ENCODE assay signal across 28 mouse cellular contexts in the genomic region with DNA sequence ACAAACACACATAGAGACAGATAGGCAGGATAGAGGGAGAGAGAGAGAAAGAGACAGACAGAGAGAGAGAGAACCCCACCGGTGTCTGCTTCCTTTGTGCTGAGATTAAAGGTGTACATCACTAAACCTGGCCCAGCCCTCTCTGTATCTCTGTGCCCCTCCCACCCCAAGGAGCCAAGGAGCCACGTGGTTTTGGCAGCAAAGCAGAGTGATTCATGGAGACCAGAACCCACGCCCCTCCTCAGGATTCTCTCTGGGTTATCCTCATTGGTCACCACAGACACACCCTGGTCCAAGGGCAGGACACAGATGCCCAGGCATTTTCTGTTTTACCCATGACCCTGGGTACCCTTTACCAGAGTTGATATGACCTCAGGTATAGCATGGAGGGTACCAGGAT. TPM values are rescaled to one million over a fixed set of nuclear protein-coding genes. Genes with fewer than 3 reads are reported as not detected.
DNase-seq lines count a peak whose midpoint lies in the region; ATAC-seq and TF ChIP-seq lines count a peak whose summit lies in the region.
"Had no signal": no experiment of that assay in that cellular context is flagged by ENCODE, and none has a peak within 500 bp of the region (broad histone marks: within the 10 kb centered on the region; RNA-seq: fewer than 3 reads in every experiment).

No protein-coding gene starts in this region.

- TF ChIP-seq EP300 in lung, postnatal 0 days (IDR thresholded peaks at IDR 0.05): no peak

- H3K4me2 ChIP-seq in intestine, embryonic 15.5 days (replicated peaks): no peak overlapping the region
- no peak overlapping the region for H3K4me2 ChIP-seq in intestine, embryonic 16.5 days (ENCODE audit: low read depth, low read length)
- no peak overlapping the region for H3K4me2 ChIP-seq in lung, postnatal 0 days (replicated peaks; ENCODE audit: low read depth, low read length)
- H3K4me2 ChIP-seq: forebrain, embryonic 13.5 days; heart, embryonic 13.5 days; hindbrain, embryonic 12.5 days; hindbrain, embryonic 15.5 days had no signal

- no peak overlapping the region for H3K9ac ChIP-seq in intestine, embryonic 15.5 days
- no peak overlapping the region for H3K9ac ChIP-seq in intestine, embryonic 16.5 days (ENCODE audit: low read depth, low read length)
- no peak overlapping the region for H3K9ac ChIP-seq in lung, postnatal 0 days (replicated peaks; ENCODE audit: low read depth)
- H3K9ac ChIP-seq: forebrain, embryonic 13.5 days; heart, embryonic 13.5 days; hindbrain, embryonic 12.5 days; hindbrain, embryonic 15.5 days had no signal

- no peak overlapping the region for H3K4me3 ChIP-seq in intestine, embryonic 15.5 days (replicated peaks)
- no peak overlapping the region for H3K4me3 ChIP-seq in intestine, embryonic 16.5 days (ENCODE audit: low read length)
- no peak overlapping the region for H3K4me3 ChIP-seq in lung, postnatal 0 days (ENCODE audit: low read depth, low read length)
- H3K4me3 ChIP-seq: forebrain, embryonic 10.5 days; forebrain, embryonic 13.5 days; heart, adult 2 months; heart, embryonic 10.5 days; heart, embryonic 13.5 days; hindbrain, embryonic 12.5 days; hindbrain, embryonic 15.5 days had no signal

- no peaks in the 10 kb centered on the region for H3K27me3 ChIP-seq in intestine, embryonic 15.5 days (replicated peaks)
- H3K27me3 ChIP-seq in intestine, embryonic 16.5 days (replicated peaks; ENCODE audit: control insufficient read depth, insufficient read depth, low read length): no peaks in the 10 kb centered on the region
- H3K27me3 ChIP-seq in lung, postnatal 0 days (replicated peaks; ENCODE audit: insufficient read depth, low read length): no peaks in the 10 kb centered on the region
- H3K27me3 ChIP-seq: forebrain, embryonic 13.5 days; heart, embryonic 13.5 days; hindbrain, embryonic 15.5 days; Patski had no signal

- no peaks in the 10 kb centered on the region for H3K9me3 ChIP-seq in intestine, embryonic 15.5 days
- no peaks in the 10 kb centered on the region for H3K9me3 ChIP-seq in intestine, embryonic 16.5 days (ENCODE audit: control insufficient read depth, low read length)
- no peaks in the 10 kb centered on the region for H3K9me3 ChIP-seq in lung, postnatal 0 days (ENCODE audit: low read length)
- H3K9me3 ChIP-seq: forebrain, embryonic 10.5 days; forebrain, embryonic 13.5 days; heart, embryonic 10.5 days; heart, embryonic 13.5 days; hindbrain, embryonic 12.5 days; hindbrain, embryonic 15.5 days had no signal

- H3K4me1 ChIP-seq in intestine, embryonic 15.5 days (replicated peaks): no peaks in the 10 kb centered on the region
- H3K4me1 ChIP-seq in intestine, embryonic 16.5 days (ENCODE audit: control insufficient read depth, insufficient read depth, low read length): no peaks in the 10 kb centered on the region
- H3K4me1 ChIP-seq in lung, postnatal 0 days (ENCODE audit: insufficient read depth, low read depth, low read length): no peaks in the 10 kb centered on the region
- H3K4me1 ChIP-seq: forebrain, embryonic 13.5 days; heart, embryonic 13.5 days; hindbrain, embryonic 12.5 days; hindbrain, embryonic 15.5 days had no signal

- WGBS in intestine, embryonic 15.5 days: 43% methylated on average over 3 of the region's 3 CpGs
- WGBS in intestine, embryonic 16.5 days: 58% methylated on average over 3 of the region's 3 CpGs
- WGBS in lung, postnatal 0 days: 50% methylated on average over 3 of the region's 3 CpGs

- H3K36me3 ChIP-seq in intestine, embryonic 15.5 days: no peaks in the 10 kb centered on the region; the same call in 1 of the 2 replicates
- H3K36me3 ChIP-seq in intestine, embryonic 16.5 days (ENCODE audit: control insufficient read depth, insufficient read depth, low read length): no peaks in the 10 kb centered on the region
- H3K36me3 ChIP-seq in lung, postnatal 0 days (ENCODE audit: insufficient read depth, low read length): no peaks in the 10 kb centered on the region
- H3K36me3 ChIP-seq: forebrain, embryonic 10.5 days; heart, embryonic 10.5 days; hindbrain, embryonic 12.5 days; hindbrain, embryonic 15.5 days had no signal

- TF ChIP-seq CTCF in lung, postnatal 0 days (IDR thresholded peaks at IDR 0.05): no peak

- 0 out of 2 replicates have a peak, but pooled peaks have one; percentile 11 for ATAC-seq in intestine, embryonic 15.5 days
- no peak for ATAC-seq in intestine, embryonic 16.5 days
- ATAC-seq in lung, postnatal 0 days: 0 out of 2 replicates have a peak, but pooled peaks have one; percentile 9
- ATAC-seq: CD4-positive, CD25-positive, alpha-beta regulatory T cell, adult 4 months; forebrain, embryonic 13.5 days; forebrain, embryonic 16.5 days; Patski had no signal

- no peak for DNase-seq in lung, postnatal 0 days (ENCODE audit: low spot score)
- DNase-seq in lung, postnatal 14 days: no peak
- peak; percentile 25 for DNase-seq in R1 (ENCODE audit: low read depth, low spot score)
- no peak for DNase-seq in left cerebral cortex, adult 9 months (ENCODE audit: low spot score in 2 of 2)
- DNase-seq in adrenal gland, postnatal 36 days: no peak
- DNase-seq in heart, postnatal 4 days: no peak
- DNase-seq: adrenal gland, adult 2 months; adrenal gland, postnatal 14 days; B cell, adult 2 months; cerebellum, adult 11-12 months; cerebellum, adult 8-10 months; cerebellum, postnatal 10 days; cerebellum, postnatal 36 days; gastrocnemius, postnatal 10 days; gastrocnemius, postnatal 36 days; heart, adult 2 months; heart, postnatal 14 days had no signal

- no peak overlapping the region for H3K27ac ChIP-seq in intestine, embryonic 15.5 days
- no peak overlapping the region for H3K27ac ChIP-seq in intestine, embryonic 16.5 days (ENCODE audit: low read length)
- H3K27ac ChIP-seq in lung, postnatal 0 days (ENCODE audit: low read length): no peak overlapping the region
- H3K27ac ChIP-seq: forebrain, embryonic 10.5 days; forebrain, embryonic 13.5 days; heart, adult 2 months; heart, embryonic 13.5 days; hindbrain, embryonic 12.5 days; hindbrain, embryonic 15.5 days had no signal

RNA-seq across cellular contexts. Expression of a gene that starts 26.4 kb away (rescaled TPM):
- polyA plus RNA-seq in intestine, embryonic 15.5 days (2015; fragmentation: Nextera tagmentation; extraction: Ambion mirVana): 10.5 and 13.4 TPM in 2 replicates
- 16.9 and 20.2 TPM in 2 replicates for polyA plus RNA-seq in intestine, embryonic 16.5 days (2015; fragmentation: Nextera tagmentation; extraction: Ambion mirVana)
- polyA plus RNA-seq in lung, postnatal 0 days (2015; fragmentation: Nextera tagmentation; extraction: Ambion mirVana): 6.5 and 6.9 TPM in 2 replicates
- total RNA-seq in adrenal gland, postnatal 36 days (2021): 10 to 100 TPM; 14.2 to 21.2 TPM
- total RNA-seq in heart, postnatal 4 days (2021): 1 to 10 TPM; 7.2 to 8.5 TPM
- polyA plus RNA-seq: CD4-positive, CD25-positive, alpha-beta regulatory T cell, adult 4 months had no signal

RNA-seq across cellular contexts. Expression of a gene that starts 45.2 kb away (rescaled TPM):
- 8.7 and 10.3 TPM in 2 replicates for polyA plus RNA-seq in intestine, embryonic 15.5 days (2015; fragmentation: Nextera tagmentation; extraction: Ambion mirVana)
- polyA plus RNA-seq in intestine, embryonic 16.5 days (2015; fragmentation: Nextera tagmentation; extraction: Ambion mirVana): 8.7 and 10.1 TPM in 2 replicates
- 7.5 and 8.4 TPM in 2 replicates for polyA plus RNA-seq in lung, postnatal 0 days (2015; fragmentation: Nextera tagmentation; extraction: Ambion mirVana)
- total RNA-seq in adrenal gland, postnatal 36 days (2021): 10 to 100 TPM; 10.1 to 30.4 TPM
- 1 to 10 TPM; 1.3 to 1.4 TPM for total RNA-seq in heart, postnatal 4 days (2021)
